Mouse (Mus musculus) fat pad, adult 2 months (tissue): ENCODE results near the gene Fes.

Source experiments
- DNase-seq: peaks from one replicate; pipeline ENCODE4 v3.0.0-alpha.2; 2011; ENCODE audit warnings: low read depth, low spot score; ENCODE audit errors: extremely low read depth

Gene Fes

DNA sequence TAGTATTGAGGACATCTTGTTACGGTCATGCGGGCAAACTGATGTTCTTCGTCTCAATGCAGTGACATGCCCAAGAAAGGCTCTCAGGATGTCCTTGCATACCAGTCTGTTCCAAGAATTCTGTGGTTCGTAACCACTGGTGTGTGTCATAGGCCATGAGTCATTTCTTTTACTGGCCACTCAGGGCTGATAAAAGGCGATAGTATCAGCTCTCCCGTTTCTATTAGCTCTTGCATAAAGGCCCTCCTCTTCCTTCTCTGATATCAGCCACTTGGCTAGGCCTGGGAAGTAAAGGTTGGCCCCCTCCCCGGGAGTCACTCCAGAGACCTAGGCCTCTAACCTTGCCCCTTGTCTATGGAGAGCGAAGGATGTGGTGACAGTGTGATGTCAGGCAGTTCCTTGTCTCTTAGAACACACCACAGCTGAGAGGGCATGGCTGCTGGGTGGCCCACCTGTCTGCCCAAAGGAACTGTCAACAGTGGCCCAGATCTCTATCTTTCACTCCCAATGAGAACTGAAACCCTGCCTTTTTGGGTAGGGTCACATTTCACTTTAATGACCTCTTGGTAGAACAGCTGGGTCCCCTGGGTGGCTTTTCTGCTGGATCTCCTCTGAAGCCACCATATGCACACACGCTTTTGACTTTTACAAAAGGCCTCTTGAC is 12.2 kb downstream of the Fes start:
- DNase-seq, result no peak

DNA sequence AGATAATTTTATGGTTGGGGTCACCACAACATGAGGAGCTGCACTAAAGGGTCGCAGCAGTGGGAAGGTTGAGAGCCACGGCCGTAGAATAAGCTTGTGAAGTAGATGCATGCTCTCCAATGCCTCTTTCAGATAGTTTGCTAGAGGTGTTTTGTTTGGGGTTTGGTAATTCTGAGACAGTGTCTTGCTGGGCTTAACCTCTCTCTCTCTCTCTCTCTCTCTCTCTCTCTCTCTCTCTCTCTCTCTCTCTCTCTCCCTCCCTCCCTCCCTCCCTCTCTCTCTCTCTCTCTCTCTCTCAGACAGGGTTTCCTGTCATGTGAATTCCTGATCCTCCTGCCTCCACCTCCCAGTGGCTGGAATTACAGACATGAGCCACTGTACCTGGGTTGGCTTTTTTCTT is 13.0 kb downstream of the Fes start:
- no peak for DNase-seq

GRCm38 (mm10) chr7:80374280-80374679 is 13.5 kb downstream of the Fes start:
- no peak for DNase-seq

DNA sequence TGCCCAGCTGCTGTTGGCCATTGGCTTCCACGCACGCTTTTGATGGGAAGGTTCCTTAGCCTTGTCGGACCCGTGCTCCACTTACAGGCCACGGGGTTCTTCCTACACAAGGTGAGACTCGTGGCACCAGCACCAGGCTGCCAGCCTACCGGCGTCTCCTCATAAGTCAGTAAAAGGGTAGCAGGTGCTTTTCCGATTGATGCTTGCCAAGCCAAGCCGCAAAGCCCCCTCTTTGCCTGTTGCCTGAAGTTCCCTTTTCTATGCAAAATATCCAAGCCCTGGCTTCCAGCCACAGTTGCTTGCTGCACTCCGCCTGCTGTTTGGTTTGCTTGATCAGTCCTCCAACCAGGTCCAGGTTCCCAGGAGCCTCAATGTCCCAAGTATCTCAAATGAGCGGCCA is 13.9 kb downstream of the Fes start:
- no peak for DNase-seq

- no peak for DNase-seq
Measured at GRCm38 (mm10) chr7:80373352-80373751, 14.4 kb downstream of the Fes start.

GRCm38 (mm10) chr7:80372667-80373066 is 15.1 kb downstream of the Fes start:
- DNase-seq, result no peak

- no peak for DNase-seq
Measured at GRCm38 (mm10) chr7:80372166-80372565, 15.6 kb downstream of the Fes start.

- no peak for DNase-seq
Measured at GRCm38 (mm10) chr7:80371041-80371751, 16.6 kb downstream of the Fes start, which contains the start of gene Man2a2. TSS of gene Man2a2 (minus strand) at chr7:80371375.

DNA sequence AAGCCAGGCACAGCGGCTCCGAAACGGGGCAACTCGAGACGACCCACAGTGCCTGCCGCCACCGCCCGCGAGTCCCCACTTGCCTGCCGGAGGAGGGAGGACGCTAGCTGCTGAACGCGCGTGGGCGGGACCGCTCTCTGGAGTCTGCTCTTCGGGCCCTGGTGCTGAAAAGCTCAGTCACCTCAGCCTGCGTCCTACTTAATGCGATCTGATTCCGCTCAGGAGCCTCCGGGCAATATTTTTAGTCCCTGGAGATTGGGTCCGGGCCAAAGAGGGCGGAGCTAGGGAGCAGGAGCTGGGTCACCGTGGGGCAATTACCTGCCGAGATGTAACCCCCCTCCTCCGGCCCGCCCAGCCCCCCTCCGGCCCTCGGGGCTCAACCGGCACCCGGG is 17.1 kb downstream of the Fes start:
- no peak for DNase-seq

DNA sequence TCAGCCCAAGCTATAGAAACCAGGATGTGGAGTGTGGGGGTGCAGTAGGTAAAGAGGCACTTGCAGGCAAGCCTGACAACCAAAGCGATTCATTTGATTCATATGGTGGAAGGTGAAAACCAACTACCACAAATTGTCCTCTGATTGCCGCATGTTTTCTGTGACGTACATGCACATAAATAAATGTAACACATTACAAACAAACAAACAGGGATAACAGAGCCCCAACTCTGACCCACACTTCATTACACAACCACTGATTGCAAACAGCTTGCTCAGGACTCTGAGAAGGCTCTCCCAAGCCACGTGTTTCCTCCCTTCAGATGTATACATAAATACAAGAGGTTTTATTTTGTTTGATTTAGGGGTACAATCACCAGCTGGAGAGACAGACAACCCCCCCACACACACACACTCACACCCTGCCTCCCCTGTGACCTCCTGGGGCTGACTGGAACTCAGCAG is 17.7 kb downstream of the Fes start:
- DNase-seq, result no peak

DNA sequence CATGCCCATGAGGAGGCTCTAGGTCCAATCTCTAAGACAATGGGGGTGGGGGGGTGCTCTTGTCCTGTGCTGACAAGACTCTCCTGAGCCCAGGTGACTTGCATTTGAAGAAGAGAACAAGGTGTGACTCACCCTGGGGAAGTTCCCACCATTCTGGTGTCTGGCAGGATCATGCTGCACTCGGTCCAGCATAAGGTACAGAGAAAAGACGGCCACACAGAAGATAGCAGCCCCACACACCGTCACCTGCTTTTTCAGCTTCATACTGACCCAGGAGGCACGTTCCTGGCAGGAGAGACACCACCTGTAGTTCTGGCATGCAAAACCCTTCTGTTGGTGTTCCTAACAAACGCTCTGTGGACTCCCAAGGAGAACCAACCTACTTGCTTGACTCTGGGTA is 18.3 kb downstream of the Fes start:
- no peak for DNase-seq

- no peak for DNase-seq
Measured at GRCm38 (mm10) chr7:80368635-80369421, 18.9 kb downstream of the Fes start.

- no peak for DNase-seq
Measured at GRCm38 (mm10) chr7:80368009-80368408, 19.7 kb downstream of the Fes start.

- DNase-seq, result no peak
Measured at GRCm38 (mm10) chr7:80367232-80367631, 20.5 kb downstream of the Fes start.

DNA sequence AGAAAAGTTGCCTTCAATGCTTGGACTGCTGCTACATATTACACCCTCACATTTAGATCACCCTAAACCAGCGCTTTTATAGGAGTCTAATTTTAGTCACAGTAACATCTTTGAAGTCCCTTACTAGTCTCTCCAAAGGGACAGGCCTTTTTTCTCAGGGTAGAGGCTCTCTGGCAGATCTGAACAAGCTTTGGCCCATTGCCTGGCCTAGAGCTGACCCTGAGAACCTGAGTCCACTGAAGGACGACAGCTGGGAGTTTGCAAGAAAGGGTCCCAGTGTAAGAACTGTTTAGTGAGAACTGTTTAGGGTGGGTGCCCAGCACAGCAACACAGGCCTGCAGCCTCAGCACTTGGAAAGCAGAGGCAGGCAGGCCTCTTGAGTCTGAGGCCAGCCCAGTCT is 22.0 kb downstream of the Fes start:
- DNase-seq, result no peak

DNA sequence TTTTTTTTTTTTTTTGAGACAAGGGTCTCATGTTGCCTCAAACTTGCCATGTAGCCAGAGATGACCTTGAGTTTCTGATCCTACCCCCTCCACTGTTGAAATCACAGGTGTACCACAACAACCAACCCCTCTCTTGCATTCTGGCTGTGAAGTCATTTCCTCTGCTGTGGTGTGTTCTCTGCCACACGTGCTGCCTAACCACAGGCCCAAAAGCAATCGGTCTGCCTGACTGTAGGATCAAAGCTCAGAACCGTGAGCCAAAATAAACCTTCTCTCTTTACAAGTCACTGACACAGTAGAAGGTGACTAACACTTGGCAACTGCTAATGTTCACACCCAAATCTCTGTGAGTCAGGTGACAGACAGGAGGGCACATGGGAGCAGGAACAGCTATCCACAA is 27.3 kb downstream of the Fes start:
- DNase-seq, result no peak

DNA sequence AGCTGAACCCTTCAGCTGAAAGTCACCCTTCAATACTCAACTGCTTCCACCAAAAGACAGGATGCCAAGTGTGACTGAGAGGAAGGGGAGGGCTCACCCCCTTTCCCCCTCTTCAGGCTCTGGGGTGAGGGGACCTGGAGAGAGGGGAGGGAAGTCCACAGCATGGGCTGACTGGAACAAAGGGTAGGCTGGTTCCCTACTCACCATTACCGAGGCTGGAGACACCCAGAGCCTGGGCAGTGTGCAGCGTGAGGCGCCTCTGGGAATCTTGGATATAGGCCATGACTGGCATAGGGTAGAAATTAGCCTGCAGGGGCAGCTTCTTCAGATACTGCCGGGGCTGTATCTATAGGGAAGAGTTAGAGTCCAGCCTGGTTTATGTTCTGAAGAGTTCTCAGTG is 29.7 kb downstream of the Fes start:
- no peak for DNase-seq

- DNase-seq, result no peak
Measured at GRCm38 (mm10) chr7:80357156-80357555, 30.6 kb downstream of the Fes start.

DNA sequence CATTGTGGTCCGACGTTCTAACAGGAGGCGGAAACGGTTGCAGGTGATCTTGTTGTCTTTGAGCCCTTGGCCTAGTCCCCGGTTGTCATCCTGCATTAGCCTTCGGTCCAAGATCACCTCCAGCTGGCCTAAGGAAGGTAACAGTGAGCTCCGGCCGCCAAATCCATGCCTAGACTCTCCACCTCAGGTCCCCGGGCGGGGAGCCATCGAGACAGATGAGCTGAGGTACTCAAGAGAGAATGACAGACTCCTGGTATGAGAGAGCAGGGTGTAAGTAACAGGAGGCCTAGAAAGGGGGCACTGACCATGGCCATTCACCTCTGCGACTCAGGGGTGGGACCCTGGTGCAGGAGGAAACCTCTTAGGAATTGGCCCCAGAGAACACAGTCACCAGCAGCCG is 31.4 kb downstream of the Fes start:
- no peak for DNase-seq

- no peak for DNase-seq
Measured at GRCm38 (mm10) chr7:80352920-80353319, 34.8 kb downstream of the Fes start.

GRCm38 (mm10) chr7:80350808-80351207 is 36.9 kb downstream of the Fes start:
- DNase-seq, result no peak
